Mouse (Mus musculus): ENCODE data around the gene Kars.

- no peak for TF ChIP-seq CTCF (IDR thresholded peaks at IDR 0.05)
- TF ChIP-seq POLR2A (IDR thresholded peaks at IDR 0.05; ENCODE audit: insufficient read depth, low read depth, low read length), result no peak
Observed at GRCm38 (mm10) chr8:111954844-111955594, 56.1 kb downstream of the Kars start.

All from heart, adult 2 months (tissue).